Mouse (Mus musculus): Measurements from ENCODE around the gene Acer1. TPM values are rescaled to one million over a fixed set of nuclear protein-coding genes. Genes with fewer than 3 reads are reported as not detected.

Gene Acer1
- polyA plus RNA-seq, 1 experiment from 2014 or later = not detected

DNA sequence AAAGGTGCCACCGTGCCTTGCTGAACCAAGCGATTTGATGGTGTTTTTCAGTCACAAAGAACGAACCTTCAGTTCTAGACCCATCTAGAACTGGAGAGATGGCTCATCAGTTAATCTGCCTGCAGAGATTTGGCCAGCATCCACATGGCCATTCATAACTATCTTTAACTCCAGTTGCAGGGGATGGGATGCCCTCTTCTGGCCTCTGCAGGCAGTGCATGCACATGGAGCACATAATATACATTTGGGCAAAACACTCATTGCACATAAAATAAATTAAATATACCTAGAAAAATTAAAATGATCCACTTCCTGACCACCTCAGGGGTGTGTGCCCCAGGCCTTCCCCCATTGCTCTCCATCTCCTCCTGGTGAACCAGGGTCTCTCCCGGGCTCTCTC lies 20.0 kb downstream of the Acer1 start:
- no peaks in the 10 kb centered on the region for H3K36me3 ChIP-seq (ENCODE audit: control insufficient read depth, insufficient read depth, low read length)
- 91% methylated on average over 4 of the region's 4 CpGs for WGBS

DNA sequence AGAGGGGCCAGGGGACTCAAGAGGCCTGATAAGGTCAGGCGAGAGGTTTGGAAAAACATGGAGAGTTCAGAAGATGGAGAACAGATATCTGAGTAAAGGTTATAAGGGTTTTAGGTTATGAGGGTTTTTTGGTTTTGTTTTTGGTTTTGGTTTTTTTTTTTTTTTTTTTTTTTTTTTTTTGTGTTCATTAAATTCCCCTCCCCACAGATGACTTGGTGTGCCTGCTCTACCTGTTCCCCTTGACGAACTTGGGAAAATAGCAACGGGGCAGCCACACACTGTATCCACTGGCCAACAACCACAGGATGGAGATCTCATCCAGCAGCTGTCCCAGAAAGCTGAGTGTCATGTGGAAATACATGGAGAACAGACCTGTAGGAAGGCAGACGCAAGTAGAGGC lies 23.3 kb downstream of the Acer1 start:
- ATAC-seq = no peak
- H3K4me1 ChIP-seq (ENCODE audit: control insufficient read depth, insufficient read depth, low read depth, low read length) = no peaks in the 10 kb centered on the region
- no peaks in the 10 kb centered on the region for H3K9me3 ChIP-seq (ENCODE audit: control insufficient read depth, low read length)
- WGBS = 89% methylated on average over 4 of the region's 4 CpGs
- no peak overlapping the region for H3K4me2 ChIP-seq (ENCODE audit: low read length)
- no peak overlapping the region for H3K27ac ChIP-seq (ENCODE audit: low read depth, low read length)
- H3K27me3 ChIP-seq (replicated peaks; ENCODE audit: control insufficient read depth, insufficient read depth, low read length) = no peaks in the 10 kb centered on the region
- no peak overlapping the region for H3K9ac ChIP-seq (ENCODE audit: low read depth, low read length)
- H3K36me3 ChIP-seq (ENCODE audit: control insufficient read depth, insufficient read depth, low read length) = no peaks in the 10 kb centered on the region
- no peak overlapping the region for H3K4me3 ChIP-seq (ENCODE audit: low read length)

More for the DNA sequence above, 20.0 kb downstream of the Acer1 start:
- H3K27ac ChIP-seq (ENCODE audit: low read depth, low read length) = no peak overlapping the region
- no peaks in the 10 kb centered on the region for H3K27me3 ChIP-seq (replicated peaks; ENCODE audit: control insufficient read depth, insufficient read depth, low read length)
- H3K9ac ChIP-seq (ENCODE audit: low read depth, low read length) = no peak overlapping the region
- H3K4me2 ChIP-seq (ENCODE audit: low read length) = no peak overlapping the region
- no peak overlapping the region for H3K4me3 ChIP-seq (ENCODE audit: low read length)
- no peak for ATAC-seq
- H3K9me3 ChIP-seq (ENCODE audit: control insufficient read depth, low read length) = no peaks in the 10 kb centered on the region
- H3K4me1 ChIP-seq (ENCODE audit: control insufficient read depth, insufficient read depth, low read depth, low read length) = no peaks in the 10 kb centered on the region

DNA sequence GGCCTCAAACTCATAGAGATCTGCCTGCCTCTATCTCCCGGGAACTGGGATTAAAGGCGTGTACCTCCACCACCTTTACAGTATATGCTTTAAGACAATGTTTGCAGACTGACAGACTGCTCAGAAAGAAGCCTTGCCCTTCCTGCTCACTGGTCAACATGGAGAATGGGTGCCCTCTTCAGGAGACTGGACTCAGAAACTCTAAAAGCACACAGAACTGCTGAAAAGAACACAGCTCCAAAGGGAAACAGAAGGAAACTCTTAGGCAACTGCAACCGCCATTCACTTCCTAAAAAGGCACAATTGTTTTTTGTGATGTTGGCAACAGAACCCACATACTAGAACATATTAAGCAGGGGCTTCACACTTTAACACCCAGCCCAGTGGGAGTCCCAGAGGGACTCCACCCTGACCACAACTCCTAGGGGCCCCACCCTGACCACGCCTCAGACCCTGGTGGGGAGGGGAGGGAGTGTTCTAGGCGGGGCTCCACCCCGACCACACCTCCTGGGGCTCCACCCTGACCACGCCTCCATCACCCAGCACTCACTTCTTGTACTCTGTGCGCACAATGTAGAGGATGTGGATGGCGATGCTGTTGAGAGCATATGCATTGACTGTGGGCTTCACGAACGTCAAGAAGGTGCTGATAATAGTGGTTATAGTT lies 24.0 kb downstream of the Acer1 start:
- no peak overlapping the region for H3K4me2 ChIP-seq (ENCODE audit: low read length)

DNA sequence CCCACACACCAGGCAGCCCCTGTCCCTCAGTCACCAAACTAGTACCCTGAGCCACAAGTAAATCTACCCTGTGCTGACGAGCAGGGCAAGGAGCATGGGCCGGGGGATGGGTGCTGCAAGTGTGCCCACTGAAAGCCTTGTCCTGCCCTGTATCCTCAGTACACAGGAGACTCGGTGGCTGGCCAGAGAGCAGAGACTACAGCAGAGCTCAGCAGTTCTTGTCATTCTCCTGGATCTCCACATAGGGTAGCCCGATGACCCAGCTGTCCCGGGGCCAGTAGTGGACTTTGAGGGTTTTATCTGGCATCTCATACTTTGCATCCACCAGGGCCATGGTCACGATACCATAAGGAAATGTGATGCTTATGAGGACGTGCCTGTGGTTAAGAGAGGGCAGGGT lies 27.1 kb downstream of the Acer1 start:
- no peaks in the 10 kb centered on the region for H3K9me3 ChIP-seq (ENCODE audit: control insufficient read depth, low read length)
- no peak overlapping the region for H3K27ac ChIP-seq (ENCODE audit: low read depth, low read length)
- no peaks in the 10 kb centered on the region for H3K36me3 ChIP-seq (ENCODE audit: control insufficient read depth, insufficient read depth, low read length)
- H3K9ac ChIP-seq (ENCODE audit: low read depth, low read length) = no peak overlapping the region
- H3K4me2 ChIP-seq (ENCODE audit: low read length) = no peak overlapping the region
- H3K27me3 ChIP-seq (replicated peaks; ENCODE audit: control insufficient read depth, insufficient read depth, low read length) = no peaks in the 10 kb centered on the region
- 90% methylated on average over 7 of the region's 7 CpGs for WGBS
- no peak for ATAC-seq
- H3K4me3 ChIP-seq (ENCODE audit: low read length) = no peak overlapping the region
- H3K4me1 ChIP-seq (ENCODE audit: control insufficient read depth, insufficient read depth, low read depth, low read length) = no peaks in the 10 kb centered on the region

More for the DNA sequence above, 24.0 kb downstream of the Acer1 start:
- Histone ChIP-seq H3K9ac (ENCODE audit: low read depth, low read length) (no peak overlapping the region), H3K27ac (ENCODE audit: low read depth, low read length) (no peak overlapping the region), H3K27me3 (replicated peaks; ENCODE audit: control insufficient read depth, insufficient read depth, low read length) (no peaks in the 10 kb centered on the region), H3K36me3 (ENCODE audit: control insufficient read depth, insufficient read depth, low read length) (no peaks in the 10 kb centered on the region), H3K4me3 (ENCODE audit: low read length) (no peak overlapping the region), H3K9me3 (ENCODE audit: control insufficient read depth, low read length) (no peaks in the 10 kb centered on the region), H3K4me1 (ENCODE audit: control insufficient read depth, insufficient read depth, low read depth, low read length) (no peaks in the 10 kb centered on the region)
- ATAC-seq = no peak
- 35% methylated on average over 11 of the region's 11 CpGs for WGBS

DNA sequence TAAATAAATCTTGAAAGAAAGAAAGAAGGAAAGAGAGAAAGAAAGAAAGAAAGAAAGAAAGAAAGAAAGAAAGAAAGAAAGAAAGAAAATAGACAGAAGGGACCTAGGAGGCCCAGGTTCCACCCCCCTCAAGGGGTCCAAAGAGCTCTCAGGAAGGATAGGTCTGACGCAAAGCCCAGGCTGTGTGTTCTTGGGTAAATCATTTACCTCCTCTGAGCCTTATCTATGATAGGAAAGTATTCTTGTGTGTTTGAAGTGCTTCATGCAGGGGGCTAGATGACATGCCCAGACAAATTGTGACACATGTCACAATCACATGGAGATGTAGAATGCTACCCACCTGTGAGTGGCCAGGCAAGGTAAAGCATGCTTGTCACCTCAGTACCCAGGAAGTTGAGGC lies 29.3 kb downstream of the Acer1 start:
- Histone ChIP-seq H3K9ac (ENCODE audit: low read depth, low read length) (no peak overlapping the region), H3K4me1 (ENCODE audit: control insufficient read depth, insufficient read depth, low read depth, low read length) (no peaks in the 10 kb centered on the region), H3K4me3 (ENCODE audit: low read length) (no peak overlapping the region), H3K9me3 (ENCODE audit: control insufficient read depth, low read length) (no peaks in the 10 kb centered on the region), H3K27me3 (replicated peaks; ENCODE audit: control insufficient read depth, insufficient read depth, low read length) (no peaks in the 10 kb centered on the region), H3K27ac (ENCODE audit: low read depth, low read length) (no peak overlapping the region), H3K36me3 (ENCODE audit: control insufficient read depth, insufficient read depth, low read length) (no peaks in the 10 kb centered on the region), H3K4me2 (ENCODE audit: low read length) (no peak overlapping the region)
- WGBS = 80% methylated on average over 1 of the region's 1 CpGs
- no peak for ATAC-seq

DNA sequence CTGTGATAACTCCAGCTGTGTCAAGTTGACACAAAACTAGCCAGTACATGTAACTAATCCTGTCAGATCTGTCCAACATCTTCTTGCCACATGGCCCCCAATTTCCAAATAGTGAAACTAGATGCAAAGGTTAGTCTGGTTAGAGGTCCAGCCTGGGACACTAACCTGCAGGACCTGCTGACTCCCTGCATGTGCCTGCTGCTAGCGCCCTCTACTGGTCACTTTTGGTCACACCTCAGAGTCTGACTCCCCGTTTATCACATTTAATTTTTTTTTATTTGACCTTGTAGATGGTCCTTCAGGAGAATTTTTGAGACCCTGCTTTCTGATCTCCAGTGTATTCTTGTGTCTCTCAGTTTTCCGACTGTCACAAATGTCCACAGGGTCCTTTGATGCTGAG lies 31.0 kb downstream of the Acer1 start:
- Histone ChIP-seq H3K9ac (ENCODE audit: low read depth, low read length) (no peak overlapping the region), H3K4me2 (ENCODE audit: low read length) (no peak overlapping the region), H3K4me3 (ENCODE audit: low read length) (no peak overlapping the region), H3K36me3 (ENCODE audit: control insufficient read depth, insufficient read depth, low read length) (no peaks in the 10 kb centered on the region), H3K4me1 (ENCODE audit: control insufficient read depth, insufficient read depth, low read depth, low read length) (no peaks in the 10 kb centered on the region), H3K9me3 (ENCODE audit: control insufficient read depth, low read length) (no peaks in the 10 kb centered on the region), H3K27ac (ENCODE audit: low read depth, low read length) (no peak overlapping the region), H3K27me3 (replicated peaks; ENCODE audit: control insufficient read depth, insufficient read depth, low read length) (no peaks in the 10 kb centered on the region)
- ATAC-seq = no peak
- WGBS = 22% methylated on average over 3 of the region's 3 CpGs

DNA sequence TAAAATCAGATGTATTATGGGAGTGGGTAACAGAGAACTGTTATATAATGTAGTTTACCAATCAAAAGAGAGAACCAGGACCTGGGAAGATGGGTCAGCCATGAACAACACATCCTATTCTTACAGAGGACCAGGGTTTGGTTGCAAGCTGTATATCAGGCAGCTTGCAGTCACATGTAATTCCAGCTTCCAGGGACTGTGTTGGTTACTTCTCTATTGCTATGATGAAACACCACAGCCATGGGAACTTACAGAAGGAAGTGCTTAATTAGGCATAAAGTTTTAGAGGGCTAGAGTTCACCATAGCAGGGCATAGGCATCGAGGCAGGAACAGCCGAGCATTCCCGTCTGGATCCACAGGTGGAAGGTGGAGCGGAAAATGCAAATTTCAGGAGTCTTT lies 43.2 kb downstream of the Acer1 start:
- Histone ChIP-seq H3K9ac (ENCODE audit: low read depth, low read length) (no peak overlapping the region), H3K4me3 (ENCODE audit: low read length) (no peak overlapping the region), H3K4me1 (ENCODE audit: control insufficient read depth, insufficient read depth, low read depth, low read length) (peaks cover 8% of the 10 kb centered on the region), H3K27ac (ENCODE audit: low read depth, low read length) (no peak overlapping the region), H3K4me2 (ENCODE audit: low read length) (no peak overlapping the region), H3K9me3 (ENCODE audit: control insufficient read depth, low read length) (peaks cover 8% of the 10 kb centered on the region), H3K27me3 (replicated peaks; ENCODE audit: control insufficient read depth, insufficient read depth, low read length) (no peaks in the 10 kb centered on the region), H3K36me3 (ENCODE audit: control insufficient read depth, insufficient read depth, low read length) (no peaks in the 10 kb centered on the region)
- no peak for ATAC-seq
- 87% methylated on average over 4 of the region's 4 CpGs for WGBS

DNA sequence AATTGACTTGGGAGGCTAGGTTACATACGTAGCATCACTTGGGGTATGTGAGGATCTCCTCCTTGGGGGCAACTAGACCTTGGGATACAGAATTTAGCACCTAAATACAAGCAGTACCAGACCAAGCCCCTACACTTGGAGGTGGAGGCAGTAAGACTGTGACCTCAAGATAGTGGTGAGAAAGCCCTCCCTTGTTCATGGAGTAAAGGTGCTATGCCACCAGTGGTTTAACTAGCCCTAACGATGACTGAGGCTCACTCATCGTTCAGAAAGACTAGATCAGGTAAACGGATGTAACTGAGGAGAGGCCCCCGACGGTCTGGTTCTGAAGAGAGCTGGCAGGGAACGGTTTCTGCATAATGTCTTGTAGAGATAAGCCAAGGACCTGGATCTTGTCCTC lies 45.2 kb downstream of the Acer1 start:
- peaks cover 3% of the 10 kb centered on the region; the same call in 1 of the 2 replicates for H3K9me3 ChIP-seq (ENCODE audit: control insufficient read depth, low read length)
- H3K36me3 ChIP-seq (ENCODE audit: control insufficient read depth, insufficient read depth, low read length) = no peaks in the 10 kb centered on the region
- H3K27ac ChIP-seq (ENCODE audit: low read depth, low read length) = no peak overlapping the region
- no peak overlapping the region for H3K4me2 ChIP-seq (ENCODE audit: low read length)
- no peak overlapping the region for H3K4me3 ChIP-seq (ENCODE audit: low read length)
- H3K9ac ChIP-seq (ENCODE audit: low read depth, low read length) = no peak overlapping the region
- WGBS = 96% methylated on average over 7 of the region's 7 CpGs
- no peaks in the 10 kb centered on the region for H3K27me3 ChIP-seq (replicated peaks; ENCODE audit: control insufficient read depth, insufficient read depth, low read length)
- H3K4me1 ChIP-seq (ENCODE audit: control insufficient read depth, insufficient read depth, low read depth, low read length) = peaks cover 19% of the 10 kb centered on the region
- ATAC-seq = no peak

DNA sequence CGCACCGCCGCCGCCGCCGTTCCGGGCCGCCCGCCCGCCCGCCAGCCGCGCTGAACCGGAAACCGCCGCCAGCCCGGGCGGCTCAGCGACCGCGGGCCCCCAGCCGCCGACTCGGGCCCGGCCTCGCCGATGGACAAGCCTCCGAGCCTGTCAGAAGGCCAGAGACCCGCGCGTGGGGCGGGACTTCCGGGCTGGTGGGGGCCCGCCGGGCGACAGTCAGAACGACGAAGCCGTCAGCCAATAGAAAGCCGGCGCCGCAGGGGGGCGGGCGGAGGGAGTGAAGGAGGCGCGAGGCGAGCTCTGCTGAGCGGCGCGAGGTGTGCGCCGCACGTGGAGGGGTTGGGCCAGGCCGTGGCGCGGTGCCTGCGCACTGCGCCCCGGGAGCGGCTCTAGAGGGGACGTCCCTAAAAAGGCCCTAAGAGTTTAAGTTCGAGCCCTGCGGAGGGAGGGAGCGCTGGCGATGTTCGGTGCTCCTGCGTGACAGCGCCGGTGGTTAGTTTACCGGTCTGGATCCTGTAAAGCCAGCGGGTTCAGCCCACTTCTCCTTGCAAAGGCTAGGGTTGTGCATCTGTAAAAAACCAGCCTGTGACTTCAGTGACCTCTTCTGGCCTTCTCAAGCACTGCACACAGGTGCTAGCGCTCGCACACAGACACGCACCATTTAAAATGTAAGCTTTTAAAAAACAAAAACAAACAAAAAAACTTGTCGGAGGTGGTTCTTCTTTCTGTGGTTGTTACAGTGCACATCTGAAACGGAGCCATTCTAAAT lies 46.4 kb downstream of the Acer1 start, which contains the start of gene Mllt1:
Gene Mllt1 (minus strand): TSS at position 53 of the 769 bp plus-strand sequence.
- Histone ChIP-seq H3K4me1 (ENCODE audit: control insufficient read depth, insufficient read depth, low read depth, low read length) (peaks cover 19% of the 10 kb centered on the region), H3K27ac (ENCODE audit: low read depth, low read length) (peak within 1 kb of the TSS; percentile 88), H3K27me3 (replicated peaks; ENCODE audit: control insufficient read depth, insufficient read depth, low read length) (no peaks in the 10 kb centered on the region), H3K4me3 (ENCODE audit: low read length) (peak within 1 kb of the TSS; percentile 93), H3K9me3 (ENCODE audit: control insufficient read depth, low read length) (no peaks in the 10 kb centered on the region), H3K4me2 (ENCODE audit: low read length) (peak within 1 kb of the TSS; percentile 95), H3K36me3 (ENCODE audit: control insufficient read depth, insufficient read depth, low read length) (no peaks in the 10 kb centered on the region), H3K9ac (ENCODE audit: low read depth, low read length) (peak within 1 kb of the TSS; percentile 95)
- peak; percentile 97 for ATAC-seq
- 3% methylated on average over 62 of the region's 76 CpGs for WGBS
